Mouse (Mus musculus) intestine, embryonic 14.5 days (tissue): ENCODE data around the gene Rab27a. TPM values are rescaled to one million over a fixed set of nuclear protein-coding genes. Genes with fewer than 3 reads are reported as not detected.

Experiments used
- ATAC-seq: fragments of 200-750 bp; cut with Nextera tagmentation; replicated peaks from 2 replicates; pipeline ENCODE4 v1.8.0; 2017; ENCODE audit warnings: low read depth, moderate number of reproducible peaks, moderate TSS enrichment, moderate library complexity; ENCODE audit not compliant: low FRiP score, low TSS enrichment
- DNase-seq: peaks from one replicate; pipeline ENCODE4 v3.0.0-alpha.2; 2018; ENCODE audit warnings: low spot score
- H3K27ac ChIP-seq: fragments of 300-500 bp; sonication (generic); 2 replicates; pipeline ENCODE4 v1.5.1; 2014; ENCODE audit warnings: low read depth, mild to moderate bottlenecking, control low read depth
- H3K27me3 ChIP-seq: fragments of 300-500 bp; sonication (generic); replicated peaks from 2 replicates; pipeline ENCODE4 v1.6.1; 2014; ENCODE audit warnings: low read length, control low read depth; ENCODE audit not compliant: control insufficient read depth, insufficient read depth
- H3K36me3 ChIP-seq: fragments of 300-500 bp; sonication (generic); 2 replicates; pipeline ENCODE4 v1.6.1; 2014; ENCODE audit warnings: low read length, control low read depth; ENCODE audit not compliant: control insufficient read depth, insufficient read depth
- H3K4me1 ChIP-seq: fragments of 300-500 bp; sonication (generic); replicated peaks from 2 replicates; pipeline ENCODE4 v1.6.1; 2014; ENCODE audit warnings: low read length, control low read depth, mixed read lengths; ENCODE audit not compliant: control insufficient read depth, insufficient read depth
- H3K4me2 ChIP-seq: fragments of 300-500 bp; sonication (generic); 2 replicates; pipeline ENCODE4 v1.6.1; 2014; ENCODE audit warnings: low read length
- H3K4me3 ChIP-seq: fragments of 300-500 bp; sonication (generic); 2 replicates; pipeline ENCODE4 v1.5.1; 2014; ENCODE audit warnings: low read depth, low read length, control low read depth, mixed read lengths
- H3K9ac ChIP-seq: fragments of 300-500 bp; sonication (generic); 2 replicates; pipeline ENCODE4 v1.6.1; 2014; ENCODE audit warnings: mild to moderate bottlenecking, low read length
- H3K9me3 ChIP-seq: fragments of 300-500 bp; sonication (generic); 2 replicates; pipeline ENCODE4 v1.6.1; 2016; ENCODE audit warnings: low read length, control low read depth; ENCODE audit not compliant: control insufficient read depth
- WGBS: fragments of 180-500 bp; shearing (Covaris S2); extraction: QIAGEN DNeasy Blood & Tissue Kit; methylation state at CpG from one replicate; pipeline ENCODE4 v1.1.7; 2014; 5-methylcytosine and 5-hydroxymethylcytosine counted together
- polyA plus RNA-seq: library from polyadenylated mRNA; unstranded; fragments of >200 nt; fragmentation: Nextera tagmentation; extraction: Ambion mirVana; gene quantifications from 2 replicates; pipeline ENCODE4 v1.2.1, GENCODE M21; 2014

Gene Rab27a
- polyA plus RNA-seq: 2.1 and 2.9 TPM in 2 replicates

DNA sequence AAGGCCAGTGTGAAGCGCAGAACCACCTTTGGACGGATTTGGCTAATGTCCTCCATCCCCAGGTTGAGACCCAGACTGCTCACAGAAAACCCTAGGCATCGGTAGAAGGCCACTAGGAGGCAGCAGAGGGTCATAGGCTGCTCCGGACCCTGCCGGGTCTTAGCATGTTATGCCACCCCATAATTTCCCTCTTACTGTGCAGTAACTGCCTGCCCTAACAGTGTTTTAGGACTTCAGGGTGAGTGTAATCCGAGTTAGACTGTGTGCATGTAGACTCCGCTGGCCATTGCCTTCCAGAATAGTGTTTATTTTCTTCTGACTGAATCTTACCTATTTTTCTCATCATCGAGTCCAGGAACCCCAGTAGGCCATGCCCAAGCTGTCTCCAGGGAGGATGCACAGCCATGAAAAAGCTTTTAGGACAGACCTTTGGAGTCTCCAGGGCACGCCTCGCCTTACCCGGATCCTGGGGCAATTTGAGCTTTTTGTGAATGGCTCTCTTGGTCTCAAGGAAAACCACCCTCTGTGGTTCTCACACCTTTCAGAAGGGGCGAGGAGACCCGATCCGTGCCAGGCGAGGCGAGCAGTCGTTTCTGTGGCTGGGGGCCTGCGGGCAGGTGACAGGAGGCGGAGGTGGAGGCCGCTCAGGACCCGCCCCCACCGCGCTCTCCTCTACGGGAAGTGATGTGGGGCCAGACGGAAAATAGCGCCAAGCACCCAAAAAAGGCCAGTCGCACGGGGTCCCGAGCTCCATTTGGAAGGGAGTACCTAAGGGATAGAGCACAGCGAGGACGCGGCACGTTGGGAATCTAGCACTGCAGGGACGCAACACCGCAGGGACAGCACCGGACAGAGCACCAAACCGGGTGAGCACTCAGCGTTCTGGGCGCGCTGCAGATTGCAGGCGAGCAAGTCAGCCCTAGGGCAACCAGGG lies at the start of gene Rab27a:
Gene Rab27a, plus strand, starts transcription at position 709 of the 934 bp plus-strand sequence.
- H3K4me1 ChIP-seq: peaks cover 14% of the 10 kb centered on the region
- H3K4me3 ChIP-seq: peak within 1 kb of the TSS; percentile 46
- ATAC-seq: peak; percentile 67
- under 1% methylated on average over 41 of the region's 41 CpGs for WGBS
- H3K36me3 ChIP-seq: no peaks in the 10 kb centered on the region
- no peak within 1 kb of the TSS for H3K27ac ChIP-seq
- DNase-seq: peak; percentile 92
- no peaks in the 10 kb centered on the region for H3K27me3 ChIP-seq
- H3K9me3 ChIP-seq: no peaks in the 10 kb centered on the region
- peak within 1 kb of the TSS; percentile 97 for H3K4me2 ChIP-seq
- peak within 1 kb of the TSS; percentile 51 for H3K9ac ChIP-seq

DNA sequence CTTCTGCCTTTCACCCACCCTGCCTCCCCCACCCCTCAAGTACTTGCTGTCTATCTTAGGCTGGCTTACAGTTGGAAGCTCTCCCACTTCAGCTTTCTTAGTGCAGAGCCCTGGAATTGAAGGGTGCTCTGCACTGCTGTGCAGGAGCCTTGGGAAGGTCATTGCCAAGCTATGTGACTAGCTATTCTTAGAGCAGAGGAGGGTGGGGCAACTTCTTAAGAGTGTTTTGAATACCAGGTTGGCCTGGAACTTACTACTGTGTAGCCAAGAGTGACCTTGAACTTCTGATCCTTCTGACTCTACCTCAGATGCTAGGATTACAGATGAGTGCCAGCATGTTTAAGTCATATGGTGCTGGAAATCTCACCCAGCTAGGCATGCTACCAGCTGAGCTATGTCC lies 48.5 kb upstream of the Rab27a start:
- DNase-seq (no peak), ATAC-seq (no peak)
- no peak overlapping the region for H3K27ac ChIP-seq
- no peaks in the 10 kb centered on the region for H3K4me1 ChIP-seq
- no peaks in the 10 kb centered on the region for H3K9me3 ChIP-seq
- H3K4me2 ChIP-seq: no peak overlapping the region
- no peaks in the 10 kb centered on the region for H3K27me3 ChIP-seq
- H3K4me3 ChIP-seq: no peak overlapping the region
- no peaks in the 10 kb centered on the region for H3K36me3 ChIP-seq
- no peak overlapping the region for H3K9ac ChIP-seq

DNA sequence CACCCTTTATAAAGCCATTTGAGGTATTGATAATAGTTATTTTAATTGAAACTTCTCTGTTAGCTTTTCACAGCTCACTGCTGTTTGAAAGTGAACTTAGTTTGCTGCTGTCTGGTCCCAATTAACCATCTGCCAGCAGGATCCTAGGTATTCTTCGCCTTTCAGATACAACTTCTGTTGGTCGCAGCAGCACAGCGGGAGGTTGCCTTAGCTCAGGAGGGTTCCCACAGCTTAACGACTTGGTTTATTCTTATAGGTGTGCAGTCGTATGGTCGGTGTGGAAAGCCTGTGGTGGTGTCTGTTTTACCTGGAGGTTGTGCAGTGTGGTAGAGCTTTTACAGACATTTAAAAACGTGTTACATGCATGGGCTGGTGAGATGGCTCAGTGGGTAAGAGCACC lies 47.8 kb upstream of the Rab27a start:
- Histone ChIP-seq H3K4me2 (no peak overlapping the region), H3K27ac (no peak overlapping the region), H3K9me3 (no peaks in the 10 kb centered on the region), H3K36me3 (no peaks in the 10 kb centered on the region), H3K9ac (no peak overlapping the region), H3K4me3 (no peak overlapping the region), H3K4me1 (no peaks in the 10 kb centered on the region), H3K27me3 (no peaks in the 10 kb centered on the region)
- ATAC-seq (no peak), DNase-seq (no peak)
- 67% methylated on average over 7 of the region's 7 CpGs for WGBS

DNA sequence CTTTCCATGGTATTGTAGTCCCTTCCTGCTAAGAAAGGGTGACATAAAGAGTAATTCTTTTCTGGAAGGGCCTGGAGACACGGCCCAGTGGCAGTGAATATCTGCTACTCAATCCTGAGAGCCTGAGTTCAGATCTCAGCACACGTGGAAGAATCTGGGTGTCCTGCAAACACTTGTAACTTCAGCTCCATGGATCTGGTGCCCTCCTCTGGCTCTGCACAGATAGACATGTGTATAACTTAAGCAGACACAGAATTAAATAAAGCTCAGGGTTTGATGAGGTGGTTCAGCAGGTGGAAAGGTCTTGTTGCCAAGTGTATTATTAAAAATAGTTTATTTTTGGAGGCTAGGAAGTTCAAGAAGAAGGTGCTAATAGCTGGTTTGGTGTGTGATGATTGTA lies 44.2 kb upstream of the Rab27a start:
- ATAC-seq: no peak
- H3K9me3 ChIP-seq: no peaks in the 10 kb centered on the region
- H3K36me3 ChIP-seq: no peaks in the 10 kb centered on the region
- no peaks in the 10 kb centered on the region for H3K27me3 ChIP-seq
- H3K9ac ChIP-seq: no peak overlapping the region
- no peak overlapping the region for H3K4me3 ChIP-seq
- no peak for DNase-seq
- H3K27ac ChIP-seq: no peak overlapping the region
- WGBS: 69% methylated on average over 2 of the region's 2 CpGs
- no peaks in the 10 kb centered on the region for H3K4me1 ChIP-seq
- H3K4me2 ChIP-seq: no peak overlapping the region

DNA sequence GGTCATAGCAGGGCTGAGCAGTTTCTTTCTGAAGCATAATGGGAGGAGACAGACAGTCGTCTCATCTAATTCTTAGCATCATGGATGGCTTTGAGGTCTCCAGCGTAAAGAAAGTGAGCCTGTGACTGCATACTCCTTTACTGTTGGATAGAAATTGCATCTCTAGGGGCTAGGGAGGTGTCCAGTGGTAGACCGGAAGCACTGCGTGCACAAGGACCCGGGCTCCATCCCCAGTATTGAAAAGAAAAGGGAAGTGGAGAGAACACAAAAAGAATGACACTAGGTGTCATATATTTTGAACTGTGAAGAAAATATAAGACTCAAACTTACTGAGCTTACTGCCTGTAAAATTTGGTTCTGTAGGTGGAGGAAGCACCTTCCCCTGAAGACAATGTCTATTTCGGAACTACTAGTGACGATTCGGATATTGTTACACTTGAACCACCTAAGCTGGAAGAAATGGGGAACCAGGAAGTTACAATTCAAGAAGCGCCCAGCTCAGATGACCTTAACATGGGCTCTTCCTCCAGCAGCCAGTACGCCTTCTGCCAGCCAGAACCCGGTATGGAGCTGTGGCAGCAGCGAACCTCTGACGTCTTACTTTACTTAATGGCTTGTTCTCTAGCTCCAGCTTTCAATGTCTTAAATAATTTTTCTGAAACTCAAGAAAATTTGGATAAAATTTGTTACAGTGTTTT lies 43.2 kb upstream of the Rab27a start:
- Histone ChIP-seq H3K36me3 (peaks cover 4% of the 10 kb centered on the region; the same call in 1 of the 2 replicates), H3K27me3 (no peaks in the 10 kb centered on the region), H3K4me3 (no peak overlapping the region), H3K4me1 (no peaks in the 10 kb centered on the region), H3K9ac (no peak overlapping the region), H3K9me3 (no peaks in the 10 kb centered on the region), H3K4me2 (no peak overlapping the region), H3K27ac (no peak overlapping the region)
- DNase-seq (no peak), ATAC-seq (no peak)
- WGBS: 86% methylated on average over 13 of the region's 13 CpGs

DNA sequence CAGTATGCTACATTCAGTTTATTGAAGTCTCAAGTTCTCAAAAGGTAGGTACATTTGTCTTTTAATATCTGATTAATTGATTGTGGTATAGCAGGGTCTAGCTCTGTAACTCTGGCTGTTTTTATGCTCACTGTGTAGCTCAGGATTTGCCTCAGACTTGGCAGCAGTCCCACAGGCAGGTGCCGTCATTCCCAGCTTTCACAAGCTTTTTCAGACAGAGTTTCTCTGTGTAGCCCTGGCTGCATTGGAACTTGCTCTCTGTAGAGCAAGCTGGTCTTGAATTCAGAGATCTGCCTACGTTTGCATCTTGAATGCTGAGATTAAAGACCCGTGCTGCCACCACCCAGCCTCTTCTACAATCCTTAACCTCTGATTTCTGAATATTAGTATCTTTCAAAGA lies 42.5 kb upstream of the Rab27a start:
- WGBS: 54% methylated on average over 3 of the region's 3 CpGs
- ATAC-seq (no peak), DNase-seq (no peak)
- Histone ChIP-seq H3K36me3 (peaks cover 4% of the 10 kb centered on the region; the same call in 1 of the 2 replicates), H3K4me2 (no peak overlapping the region), H3K4me1 (no peaks in the 10 kb centered on the region), H3K9ac (no peak overlapping the region), H3K27me3 (no peaks in the 10 kb centered on the region), H3K4me3 (no peak overlapping the region), H3K27ac (no peak overlapping the region), H3K9me3 (no peaks in the 10 kb centered on the region)

DNA sequence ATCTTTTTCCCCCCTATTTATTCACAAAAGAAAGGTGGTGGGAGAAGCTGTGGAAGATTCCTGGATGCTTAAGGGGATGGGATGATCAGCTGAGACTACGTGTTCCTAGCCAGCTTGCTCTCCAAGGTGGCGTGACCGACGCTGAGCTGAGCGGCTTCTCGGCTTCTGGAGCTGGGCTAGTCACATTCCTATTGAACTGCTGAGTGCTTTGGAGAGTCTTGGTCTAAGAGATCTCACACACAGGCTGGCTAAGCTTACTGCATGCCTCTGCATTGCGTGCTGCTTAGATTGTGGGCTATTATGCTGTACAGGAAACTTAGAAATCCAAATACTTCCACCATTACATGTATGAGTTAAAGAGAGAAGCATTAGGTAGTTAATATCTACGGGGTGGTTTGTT lies 40.6 kb upstream of the Rab27a start:
- H3K36me3 ChIP-seq: peaks cover 4% of the 10 kb centered on the region; the same call in 1 of the 2 replicates
- DNase-seq: no peak
- H3K4me2 ChIP-seq: no peak overlapping the region
- ATAC-seq: no peak
- no peak overlapping the region for H3K4me3 ChIP-seq
- H3K4me1 ChIP-seq: no peaks in the 10 kb centered on the region
- 85% methylated on average over 8 of the region's 8 CpGs for WGBS
- no peak overlapping the region for H3K9ac ChIP-seq
- H3K27me3 ChIP-seq: no peaks in the 10 kb centered on the region
- no peaks in the 10 kb centered on the region for H3K9me3 ChIP-seq
- H3K27ac ChIP-seq: no peak overlapping the region

DNA sequence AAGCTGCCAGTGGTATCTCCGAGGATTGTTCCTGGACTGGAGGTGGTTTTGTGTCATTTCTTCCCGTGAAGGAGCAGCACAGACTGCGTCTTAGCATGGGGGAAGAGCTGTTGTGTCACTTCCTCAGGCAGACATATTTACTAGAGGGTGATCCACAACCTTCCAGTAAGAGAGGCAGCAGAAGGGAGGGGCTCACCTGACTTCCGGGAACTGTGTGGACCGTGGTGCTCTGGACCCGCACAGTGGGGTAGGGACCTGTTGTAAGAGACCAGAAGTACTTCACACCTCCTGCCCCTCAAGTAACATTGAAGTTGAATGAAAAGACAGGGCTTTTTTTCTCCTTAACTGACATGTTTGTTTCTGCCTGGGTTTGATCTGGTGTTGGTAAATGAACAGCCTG lies 39.5 kb upstream of the Rab27a start:
- Histone ChIP-seq H3K9me3 (no peaks in the 10 kb centered on the region), H3K27ac (no peak overlapping the region), H3K9ac (no peak overlapping the region), H3K4me3 (no peak overlapping the region), H3K36me3 (peaks cover 5% of the 10 kb centered on the region; the same call in 1 of the 2 replicates), H3K4me1 (no peaks in the 10 kb centered on the region), H3K27me3 (no peaks in the 10 kb centered on the region), H3K4me2 (no peak overlapping the region)
- ATAC-seq (no peak), DNase-seq (no peak)
- 81% methylated on average over 6 of the region's 6 CpGs for WGBS
